Mouse (Mus musculus): ENCODE measurements around the gene Ifi47.

GRCm38 (mm10) chr11:49114774-49115173 is 38.4 kb downstream of the Ifi47 start, which contains the start of gene Olfr1396:
- no peak for TF ChIP-seq CTCF (IDR thresholded peaks at IDR 0.05; ENCODE audit: borderline replicate concordance, control insufficient read depth, extremely low read depth, insufficient read depth, low read length, poor library complexity)
- no peak for TF ChIP-seq POLR2A (IDR thresholded peaks at IDR 0.05; ENCODE audit: control insufficient read depth, extremely low read depth, insufficient read depth, low read length, poor library complexity)
